Mouse (Mus musculus) WW6 (cell line): Measurements from ENCODE around the gene Caln1.

ENCODE experiments used
- DNase-seq: peaks from one replicate; pipeline ENCODE4 v3.0.0-alpha.2; 2013; ENCODE audit warnings: low read depth, low spot score

Gene Caln1

GRCm38 (mm10) chr5:130811966-130812365 is 442.7 kb downstream of the Caln1 start:
- peak; percentile 18 for DNase-seq

DNA sequence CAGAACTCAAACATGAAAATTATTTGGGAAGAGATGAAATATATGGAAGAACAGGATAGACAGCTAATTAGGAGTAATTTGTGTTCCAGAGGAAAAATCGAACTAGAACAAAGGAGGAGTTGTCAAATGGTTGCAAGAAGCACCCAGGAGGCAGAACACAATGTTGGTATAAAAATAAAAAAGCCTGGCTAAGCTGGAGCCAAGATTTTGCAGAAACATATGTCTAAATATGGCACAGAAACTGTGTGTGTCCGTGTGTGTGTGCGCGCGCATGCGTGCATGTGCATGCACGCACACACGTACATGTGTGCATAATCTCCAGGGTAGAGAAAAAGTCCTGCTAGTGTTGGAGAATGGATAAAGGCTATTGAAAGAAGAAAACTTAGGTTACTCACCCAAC is 443.3 kb downstream of the Caln1 start:
- DNase-seq: no peak

GRCm38 (mm10) chr5:130813089-130813488 is 443.8 kb downstream of the Caln1 start:
- no peak for DNase-seq

DNA sequence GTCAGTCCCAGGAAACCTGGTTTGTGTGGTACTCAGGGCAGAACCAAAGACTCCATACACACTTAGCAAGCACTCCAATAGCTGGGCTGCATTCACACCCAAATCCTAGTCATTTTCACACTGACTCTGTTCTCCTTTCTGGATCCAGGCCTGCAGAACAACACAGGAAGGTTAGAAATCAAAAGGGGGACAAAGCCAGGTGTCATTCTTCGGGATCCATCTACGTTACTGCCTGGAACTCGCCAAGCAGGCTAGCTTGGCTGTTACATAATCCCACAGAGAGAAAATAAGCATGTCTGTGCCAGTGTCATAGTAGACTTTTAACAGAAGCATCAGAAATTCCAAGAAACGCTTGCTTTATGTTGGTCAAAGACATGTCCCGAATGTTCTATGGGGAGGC is 446.1 kb downstream of the Caln1 start:
- DNase-seq: no peak

GRCm38 (mm10) chr5:130820021-130820648 is 450.9 kb downstream of the Caln1 start:
- no peak for DNase-seq

DNA sequence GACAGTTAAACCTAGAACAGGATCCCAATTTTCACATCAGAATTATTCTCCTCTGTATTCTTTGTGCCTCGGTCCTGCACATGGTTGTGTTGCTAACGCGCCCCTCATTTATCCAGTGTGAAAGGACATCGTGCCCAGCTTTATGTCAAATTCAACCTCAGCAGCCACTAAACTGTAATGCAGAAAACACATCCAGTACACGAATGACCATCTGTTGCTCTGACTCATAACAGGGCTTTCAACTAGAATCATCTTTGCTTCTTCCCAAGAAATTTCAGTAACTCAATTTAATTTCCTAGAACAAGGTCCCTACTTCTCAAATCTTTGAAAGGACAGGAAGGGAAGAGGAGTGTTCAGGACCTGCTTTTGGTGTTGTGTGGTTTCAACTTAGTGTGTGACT is 451.4 kb downstream of the Caln1 start:
- DNase-seq: no peak

DNA sequence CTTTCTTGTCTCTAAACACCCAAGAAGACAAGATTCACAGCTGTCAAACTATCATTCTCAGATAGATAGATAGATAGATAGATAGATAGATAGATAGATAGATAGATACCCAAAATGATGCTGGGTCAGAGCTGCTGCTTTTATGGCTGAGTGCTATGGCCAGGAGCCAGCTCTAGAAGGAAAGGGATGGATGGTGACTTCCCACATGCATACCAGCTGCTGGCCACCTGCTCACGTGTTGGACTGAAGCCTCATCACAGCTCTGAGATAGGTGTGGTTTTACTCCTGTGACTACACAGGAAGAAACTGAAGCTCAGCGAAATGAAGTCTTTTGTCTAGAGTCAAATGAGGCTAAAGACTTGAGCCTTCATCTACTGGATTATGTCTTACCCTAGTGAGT is 456.5 kb downstream of the Caln1 start:
- DNase-seq: no peak

DNA sequence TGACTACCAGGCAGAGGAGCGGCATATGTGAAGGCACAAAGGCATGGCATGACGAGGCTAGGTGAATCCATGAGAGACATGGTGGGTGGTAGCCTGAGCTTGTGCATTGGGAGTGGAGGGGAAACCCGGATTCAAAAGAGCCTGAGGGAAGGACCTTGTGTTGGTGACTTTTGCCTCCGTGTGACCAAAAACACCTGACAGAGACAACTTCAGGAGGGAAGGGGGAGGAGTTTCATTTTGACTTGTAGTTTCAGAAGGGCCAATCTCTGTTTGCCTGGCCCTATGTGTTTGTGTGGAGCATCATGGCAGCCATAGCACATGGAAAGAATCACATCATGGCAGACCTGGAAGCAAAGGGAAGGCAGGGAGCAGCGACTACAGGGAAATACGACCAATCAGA is 479.3 kb downstream of the Caln1 start:
- no peak for DNase-seq

GRCm38 (mm10) chr5:130849610-130850009 is 480.4 kb downstream of the Caln1 start:
- no peak for DNase-seq

DNA sequence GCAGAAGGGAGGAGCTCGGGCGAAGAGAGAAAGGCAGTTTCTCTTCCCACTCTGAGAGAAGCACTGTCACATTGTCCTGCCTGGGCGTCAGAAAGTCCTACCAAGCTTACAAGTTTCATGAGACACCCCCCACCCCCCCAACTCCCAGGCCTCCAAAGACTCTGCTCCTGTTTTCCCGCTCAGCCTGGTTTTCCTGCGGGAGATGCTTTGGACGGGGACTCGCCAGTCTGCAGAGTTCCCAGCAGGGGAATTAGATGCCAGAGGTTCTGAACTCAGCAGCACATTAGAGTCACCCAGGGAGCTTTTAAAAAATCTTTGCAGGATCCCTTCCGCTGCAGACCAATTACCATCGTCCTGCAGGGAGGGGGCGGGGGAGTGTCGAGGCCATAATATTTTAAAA is 482.9 kb downstream of the Caln1 start:
- no peak for DNase-seq

DNA sequence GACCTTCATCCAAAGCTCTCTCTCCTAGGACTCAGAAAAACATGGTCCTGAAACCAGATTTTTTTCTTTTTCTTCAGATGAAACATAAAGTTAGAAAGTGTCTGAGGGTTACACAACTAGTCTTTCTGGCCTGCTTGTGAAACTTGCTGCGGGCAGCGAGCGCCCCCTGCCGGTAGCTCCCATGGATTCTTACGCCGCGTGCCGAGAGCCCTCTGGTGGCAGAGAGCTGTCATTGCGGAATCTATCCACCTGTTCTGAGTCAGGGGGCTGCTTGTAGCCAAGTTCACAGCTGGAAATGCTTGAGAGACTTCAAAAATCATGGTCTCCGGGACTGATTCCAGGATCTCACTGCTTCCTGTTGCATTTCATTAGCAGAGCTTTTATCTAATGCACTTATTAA is 484.1 kb downstream of the Caln1 start:
- peak; percentile 67 for DNase-seq

- DNase-seq: no peak
Measured at GRCm38 (mm10) chr5:130854430-130854829, 485.2 kb downstream of the Caln1 start.

DNA sequence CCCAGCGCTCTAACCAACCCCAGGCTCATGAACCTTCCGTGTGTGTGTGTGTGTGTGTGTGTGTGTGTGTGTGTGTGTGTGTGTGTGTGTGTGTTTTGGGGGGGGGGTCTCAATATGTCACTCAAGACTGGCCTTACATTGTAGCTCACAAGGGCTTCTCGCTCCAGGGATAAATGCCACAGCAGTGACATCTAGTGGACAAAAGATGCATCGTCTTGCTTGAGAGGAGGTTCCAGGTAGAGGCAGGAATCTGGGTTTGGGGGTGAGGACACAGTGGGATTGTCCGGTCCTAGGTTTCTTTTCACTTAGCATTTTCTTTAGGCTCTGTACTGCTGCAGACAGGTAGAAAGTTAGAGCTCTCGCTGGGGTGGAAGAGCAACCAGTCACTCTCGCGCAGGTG is 488.9 kb downstream of the Caln1 start:
- DNase-seq: peak; percentile 28

GRCm38 (mm10) chr5:130858706-130859105 is 489.5 kb downstream of the Caln1 start:
- DNase-seq: no peak

DNA sequence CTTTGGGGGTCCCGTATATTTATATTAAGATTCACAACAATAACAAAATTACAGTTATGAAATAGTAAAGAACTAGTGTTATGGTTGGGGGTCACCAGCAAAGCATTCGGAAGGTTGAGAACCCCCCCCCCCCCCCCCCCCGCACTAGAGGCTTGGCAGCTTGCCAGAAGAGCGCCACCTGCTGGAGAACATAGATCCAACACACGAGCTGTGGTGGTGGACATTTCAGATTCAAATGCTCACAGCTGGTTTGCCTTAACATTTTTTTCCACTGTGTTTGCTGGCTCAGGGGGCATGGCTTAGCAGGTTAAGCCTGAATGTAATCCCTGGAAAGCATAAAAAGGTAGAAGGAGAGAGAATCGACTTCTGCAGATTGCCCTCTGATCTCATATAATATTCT is 490.5 kb downstream of the Caln1 start:
- DNase-seq: no peak

DNA sequence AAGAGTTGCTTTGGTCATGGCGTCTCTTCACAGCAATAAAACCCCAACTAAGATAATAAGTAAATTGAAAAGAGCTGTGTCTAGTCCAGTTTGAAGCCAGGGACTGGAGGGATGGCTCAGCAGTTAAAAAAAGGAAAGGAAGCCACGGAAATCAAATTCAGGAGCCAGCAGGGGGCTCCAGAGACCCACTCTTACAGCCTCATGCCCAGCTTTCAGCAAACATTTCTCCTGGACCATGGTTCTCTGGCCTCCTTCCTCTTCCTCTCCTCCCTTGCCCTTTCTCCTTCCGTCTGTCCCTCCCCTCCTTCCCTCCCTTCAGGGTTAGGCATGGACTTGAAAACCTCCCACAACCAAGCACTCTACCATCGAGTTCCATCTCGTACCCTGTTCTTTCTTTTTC is 493.0 kb downstream of the Caln1 start:
- DNase-seq: no peak

- no peak for DNase-seq
Measured at GRCm38 (mm10) chr5:130869869-130870268, 500.6 kb downstream of the Caln1 start.

DNA sequence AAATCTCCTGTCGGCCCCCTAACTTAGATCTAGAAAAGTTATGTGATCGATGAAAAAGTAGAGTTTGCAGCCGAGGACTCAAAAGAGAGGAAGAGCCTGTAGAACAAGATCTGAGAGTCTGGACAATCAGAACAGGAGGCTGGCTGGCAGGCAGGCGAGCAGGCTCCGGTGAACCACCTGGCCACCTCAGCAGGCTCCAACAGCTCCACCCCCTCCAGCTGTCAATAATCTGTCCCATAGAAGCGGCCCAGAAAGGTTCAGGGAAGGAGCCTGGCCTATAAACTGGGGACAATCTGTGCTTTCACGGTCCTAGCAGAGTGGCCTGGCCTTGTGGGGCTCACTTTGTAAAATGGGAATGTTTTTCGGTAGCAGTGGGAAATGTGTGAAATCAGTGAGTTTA is 501.8 kb downstream of the Caln1 start:
- DNase-seq: no peak

DNA sequence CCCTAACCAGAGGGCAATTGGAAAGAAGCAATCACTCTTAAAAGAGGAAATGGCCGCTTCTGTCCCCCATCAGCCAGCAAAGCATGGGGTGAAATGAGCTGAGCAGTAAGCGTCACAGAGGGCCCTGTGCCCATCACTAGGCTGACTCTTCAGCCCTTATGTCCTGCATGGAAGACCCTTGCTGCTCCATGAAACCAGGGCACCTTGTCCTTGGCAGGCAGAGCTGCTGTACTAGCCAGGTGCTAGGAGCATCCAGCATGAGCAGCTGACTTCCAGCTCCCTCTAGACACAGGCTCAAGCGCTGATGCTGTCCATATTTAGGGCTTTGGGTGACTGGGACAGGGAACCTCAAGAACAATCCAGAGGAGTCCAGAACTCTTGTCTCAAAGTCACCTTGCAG is 506.1 kb downstream of the Caln1 start:
- no peak for DNase-seq

GRCm38 (mm10) chr5:130880331-130880730 is 511.1 kb downstream of the Caln1 start:
- DNase-seq: no peak

- no peak for DNase-seq
Measured at GRCm38 (mm10) chr5:130891735-130892134, 522.5 kb downstream of the Caln1 start.

GRCm38 (mm10) chr5:130895991-130896390 is 526.7 kb downstream of the Caln1 start:
- DNase-seq: no peak
